ENCODE assay signal across 15 mouse cellular contexts in the genomic region with DNA sequence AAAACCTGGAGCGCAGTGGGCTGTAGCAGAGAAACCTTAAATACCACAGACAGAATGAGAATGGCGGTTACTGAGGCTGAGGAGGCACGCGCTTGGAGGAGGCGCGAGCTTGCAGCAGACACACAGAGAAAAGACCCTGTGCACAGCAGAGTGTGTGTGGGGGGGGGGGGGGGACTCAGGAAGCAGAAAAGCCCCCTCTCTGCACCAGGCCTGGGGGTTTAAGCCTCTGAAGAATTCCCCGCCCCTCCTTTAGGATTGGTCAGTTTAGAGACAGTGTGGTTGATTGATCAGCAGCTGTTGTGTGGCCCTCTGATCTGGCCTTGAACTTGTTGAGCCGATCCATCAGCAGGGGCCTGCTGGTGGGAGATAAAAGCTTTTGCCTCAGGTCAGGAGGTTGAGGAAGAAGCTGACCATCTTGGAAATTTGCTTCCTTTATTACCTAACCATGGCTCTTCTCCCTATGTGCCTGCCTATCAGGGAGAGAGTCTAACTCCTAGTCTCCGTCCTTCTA.
A peak's percentile ranks its signal among the peaks of the same experiment; 100 is the strongest.
DNase-seq lines count a peak whose midpoint lies in the region; ATAC-seq lines count a peak whose summit lies in the region.
"Had no signal": no experiment of that assay in that cellular context is flagged by ENCODE, and none has a peak within 500 bp of the region (broad histone marks: within the 10 kb centered on the region; RNA-seq: fewer than 3 reads in every experiment).

No protein-coding gene starts in this region.

- no peaks in the 10 kb centered on the region for H3K9me3 ChIP-seq in kidney, embryonic 14.5 days (ENCODE audit: control insufficient read depth, low read length)
- H3K9me3 ChIP-seq in kidney, embryonic 15.5 days (replicated peaks), result no peaks in the 10 kb centered on the region
- no peaks in the 10 kb centered on the region for H3K9me3 ChIP-seq in midbrain, embryonic 10.5 days (replicated peaks)
- H3K9me3 ChIP-seq in neural tube, embryonic 14.5 days (ENCODE audit: control insufficient read depth, low read length), result no peaks in the 10 kb centered on the region
- no peaks in the 10 kb centered on the region for H3K9me3 ChIP-seq in intestine, embryonic 16.5 days (ENCODE audit: control insufficient read depth, low read length)
- H3K9me3 ChIP-seq: embryonic facial prominence, embryonic 12.5 days; limb, embryonic 10.5 days; liver, embryonic 15.5 days had no signal

- no peaks in the 10 kb centered on the region for H3K36me3 ChIP-seq in kidney, embryonic 14.5 days (ENCODE audit: control insufficient read depth, insufficient read depth, low read length)
- H3K36me3 ChIP-seq in kidney, embryonic 15.5 days, result no peaks in the 10 kb centered on the region
- H3K36me3 ChIP-seq in midbrain, embryonic 10.5 days, result no peaks in the 10 kb centered on the region
- H3K36me3 ChIP-seq in neural tube, embryonic 14.5 days (ENCODE audit: control insufficient read depth, insufficient read depth, low read length), result no peaks in the 10 kb centered on the region
- H3K36me3 ChIP-seq in intestine, embryonic 16.5 days (ENCODE audit: control insufficient read depth, insufficient read depth, low read length), result no peaks in the 10 kb centered on the region
- H3K36me3 ChIP-seq: embryonic facial prominence, embryonic 12.5 days; limb, embryonic 10.5 days; liver, embryonic 15.5 days had no signal

- no peak overlapping the region for H3K4me2 ChIP-seq in kidney, embryonic 14.5 days (replicated peaks; ENCODE audit: low read depth, low read length)
- H3K4me2 ChIP-seq in kidney, embryonic 15.5 days, result no peak overlapping the region
- no peak overlapping the region for H3K4me2 ChIP-seq in neural tube, embryonic 14.5 days (ENCODE audit: low read depth, low read length)
- no peak overlapping the region for H3K4me2 ChIP-seq in intestine, embryonic 16.5 days (ENCODE audit: low read depth, low read length)
- H3K4me2 ChIP-seq: embryonic facial prominence, embryonic 12.5 days had no signal

- 37% methylated on average over 9 of the region's 9 CpGs for WGBS in kidney, embryonic 14.5 days
- 47% methylated on average over 9 of the region's 9 CpGs for WGBS in kidney, embryonic 15.5 days
- 20% methylated on average over 9 of the region's 9 CpGs for WGBS in midbrain, embryonic 10.5 days
- 29% methylated on average over 9 of the region's 9 CpGs for WGBS in neural tube, embryonic 14.5 days
- WGBS in intestine, embryonic 16.5 days, result 33% methylated on average over 9 of the region's 9 CpGs

- H3K27me3 ChIP-seq in kidney, embryonic 14.5 days (ENCODE audit: control insufficient read depth, insufficient read depth, low read length), result no peaks in the 10 kb centered on the region
- no peaks in the 10 kb centered on the region for H3K27me3 ChIP-seq in kidney, embryonic 15.5 days
- peaks cover 98% of the 10 kb centered on the region for H3K27me3 ChIP-seq in midbrain, embryonic 10.5 days (ENCODE audit: low read depth, poor library complexity, severe bottlenecking)
- H3K27me3 ChIP-seq in neural tube, embryonic 14.5 days (ENCODE audit: control insufficient read depth, insufficient read depth, low read length), result no peaks in the 10 kb centered on the region
- H3K27me3 ChIP-seq in intestine, embryonic 16.5 days (replicated peaks; ENCODE audit: control insufficient read depth, insufficient read depth, low read length), result no peaks in the 10 kb centered on the region
- H3K27me3 ChIP-seq: embryonic facial prominence, embryonic 12.5 days; liver, embryonic 15.5 days had no signal

- DNase-seq in embryo, embryonic 11 days, result peak; percentile 33
- DNase-seq in midbrain, embryonic 10.5 days (ENCODE audit: low spot score), result peak; percentile 56
- no peak for DNase-seq in left cerebral cortex, postnatal 14 days (ENCODE audit: low spot score in 2 of 2)
- no peak for DNase-seq in kidney, postnatal 10 days
- DNase-seq: adrenal gland, postnatal 36 days; kidney, adult 2 months; spleen, adult 18-20 months had no signal

- 0 out of 2 replicates have a peak, but pooled peaks have one; percentile 29 for ATAC-seq in kidney, embryonic 14.5 days (ENCODE audit: low FRiP score, low TSS enrichment)
- ATAC-seq in kidney, embryonic 15.5 days (replicated peaks; ENCODE audit: low FRiP score), result no peak
- peak; percentile 32; the same call in 1 of the 2 replicates for ATAC-seq in neural tube, embryonic 14.5 days (ENCODE audit: low read depth)
- ATAC-seq in intestine, embryonic 16.5 days, result no peak

- no peaks in the 10 kb centered on the region for H3K4me1 ChIP-seq in kidney, embryonic 14.5 days (ENCODE audit: control insufficient read depth, insufficient read depth, low read length)
- peaks cover 20% of the 10 kb centered on the region for H3K4me1 ChIP-seq in kidney, embryonic 15.5 days
- H3K4me1 ChIP-seq in midbrain, embryonic 10.5 days, result peaks cover 36% of the 10 kb centered on the region
- H3K4me1 ChIP-seq in neural tube, embryonic 14.5 days (ENCODE audit: control insufficient read depth, insufficient read depth, low read length), result no peaks in the 10 kb centered on the region
- H3K4me1 ChIP-seq in intestine, embryonic 16.5 days (ENCODE audit: control insufficient read depth, insufficient read depth, low read length), result no peaks in the 10 kb centered on the region
- H3K4me1 ChIP-seq: liver, embryonic 15.5 days had no signal

- H3K4me3 ChIP-seq in kidney, embryonic 14.5 days (ENCODE audit: low read length), result no peak overlapping the region
- no peak overlapping the region for H3K4me3 ChIP-seq in kidney, embryonic 15.5 days (replicated peaks)
- peak overlapping the region; percentile 23; the same call in 1 of the 2 replicates for H3K4me3 ChIP-seq in midbrain, embryonic 10.5 days
- no peak overlapping the region for H3K4me3 ChIP-seq in neural tube, embryonic 14.5 days (ENCODE audit: low read depth, low read length)
- no peak overlapping the region for H3K4me3 ChIP-seq in intestine, embryonic 16.5 days (ENCODE audit: low read length)
- H3K4me3 ChIP-seq: embryonic facial prominence, embryonic 12.5 days; layer of hippocampus, adult 2 months; limb, embryonic 10.5 days; liver, embryonic 15.5 days had no signal

- no peak overlapping the region for H3K9ac ChIP-seq in kidney, embryonic 14.5 days (ENCODE audit: low read depth, low read length)
- no peak overlapping the region for H3K9ac ChIP-seq in kidney, embryonic 15.5 days
- H3K9ac ChIP-seq in neural tube, embryonic 14.5 days (replicated peaks; ENCODE audit: low read depth, low read length), result no peak overlapping the region
- H3K9ac ChIP-seq in intestine, embryonic 16.5 days (ENCODE audit: low read depth, low read length), result no peak overlapping the region
- H3K9ac ChIP-seq: embryonic facial prominence, embryonic 12.5 days; liver, embryonic 15.5 days had no signal

- intact Hi-C loops in left cerebral cortex, postnatal 14 days (cut with DNase I), result no loop called here

- no peak overlapping the region for H3K27ac ChIP-seq in kidney, embryonic 14.5 days (ENCODE audit: low read depth, low read length)
- no peak overlapping the region for H3K27ac ChIP-seq in kidney, embryonic 15.5 days
- no peak overlapping the region for H3K27ac ChIP-seq in midbrain, embryonic 10.5 days (replicated peaks)
- H3K27ac ChIP-seq in neural tube, embryonic 14.5 days (ENCODE audit: low read depth, low read length), result no peak overlapping the region
- no peak overlapping the region for H3K27ac ChIP-seq in intestine, embryonic 16.5 days (ENCODE audit: low read length)
- H3K27ac ChIP-seq: embryonic facial prominence, embryonic 12.5 days; layer of hippocampus, adult 2 months; liver, embryonic 15.5 days had no signal

Comparison
In these comparisons a context has a peak if more than half of its experiments do, and no peak if none do; other contexts are left out.
1. ATAC-seq: peak in kidney, embryonic 14.5 days (single experiment) and neural tube, embryonic 14.5 days (single experiment); none in kidney, embryonic 15.5 days (single experiment) and intestine, embryonic 16.5 days (single experiment).
2. DNase-seq: peak in embryo, embryonic 11 days (single experiment) and midbrain, embryonic 10.5 days (single experiment); none in left cerebral cortex, postnatal 14 days (0 of 2) and kidney, postnatal 10 days (single experiment).